Mouse (Mus musculus): Measurements from ENCODE around the gene Tbcel.

DNA sequence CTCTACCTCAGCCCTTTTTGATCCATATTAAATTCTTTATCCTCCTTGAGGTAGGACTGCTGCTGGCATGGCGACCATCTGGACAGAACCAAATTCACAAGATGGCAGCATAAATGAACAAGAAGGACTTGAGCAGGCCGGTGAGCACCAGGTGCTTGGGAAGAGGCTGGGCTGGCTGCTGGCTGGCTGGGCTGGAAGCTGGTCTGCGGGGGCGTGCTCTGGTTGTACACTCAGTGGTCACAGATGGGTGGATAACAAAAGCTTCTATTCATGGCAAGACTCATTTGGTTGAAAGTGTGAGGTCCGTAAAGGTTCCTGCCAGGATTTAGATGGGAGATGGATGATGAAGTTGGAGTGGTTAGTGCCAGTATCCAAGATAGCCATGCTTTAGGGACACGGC, 106.1 kb downstream of the Tbcel start:
- no peak for TF ChIP-seq CTCF (IDR thresholded peaks at IDR 0.05; ENCODE audit: control insufficient read depth, insufficient read depth, low read length)
- TF ChIP-seq POLR2A (IDR thresholded peaks at IDR 0.05; ENCODE audit: borderline replicate concordance, control insufficient read depth, low read depth, low read length), result no peak
